Mouse (Mus musculus): Measurements from ENCODE around the gene Acap2. TPM values are rescaled to one million over a fixed set of nuclear protein-coding genes. Genes with fewer than 3 reads are reported as not detected.

Acap2 gene
- polyA plus RNA-seq, 1 experiment from 2014 or later = 10.3 TPM

DNA sequence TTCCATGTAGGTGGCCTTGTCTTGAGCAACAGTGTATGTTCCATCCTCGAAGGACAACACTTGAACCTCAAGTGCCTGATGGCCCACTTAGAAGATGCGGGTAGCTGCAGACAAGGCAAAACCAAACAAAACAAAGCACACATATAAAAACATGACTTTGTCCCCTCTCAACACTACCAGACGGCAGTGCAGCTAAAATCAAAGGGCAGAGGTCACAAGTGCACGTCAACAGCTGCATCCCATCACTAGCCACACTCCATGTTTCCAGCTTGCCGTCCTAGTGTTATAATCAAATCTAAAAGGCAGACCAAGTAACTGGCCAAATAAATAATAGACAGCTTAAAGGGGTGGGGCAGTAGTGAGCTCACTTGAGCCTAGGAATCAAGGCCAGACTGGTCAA is 69.5 kb downstream of the Acap2 start:
- no peak for ATAC-seq (ENCODE audit: extremely low read depth, insufficient number of reproducible peaks, low FRiP score, low TSS enrichment)
- no peaks in the 10 kb centered on the region for H3K27me3 ChIP-seq (replicated peaks)
- no peak overlapping the region for H3K4me2 ChIP-seq
- 50% methylated on average over 5 of the region's 5 CpGs for WGBS
- no peaks in the 10 kb centered on the region for H3K9me3 ChIP-seq
- peaks cover 72% of the 10 kb centered on the region for H3K36me3 ChIP-seq
- H3K4me1 ChIP-seq = no peaks in the 10 kb centered on the region
- H3K4me3 ChIP-seq = no peak overlapping the region
- H3K27ac ChIP-seq (replicated peaks) = no peak overlapping the region
- H3K9ac ChIP-seq = no peak overlapping the region

DNA sequence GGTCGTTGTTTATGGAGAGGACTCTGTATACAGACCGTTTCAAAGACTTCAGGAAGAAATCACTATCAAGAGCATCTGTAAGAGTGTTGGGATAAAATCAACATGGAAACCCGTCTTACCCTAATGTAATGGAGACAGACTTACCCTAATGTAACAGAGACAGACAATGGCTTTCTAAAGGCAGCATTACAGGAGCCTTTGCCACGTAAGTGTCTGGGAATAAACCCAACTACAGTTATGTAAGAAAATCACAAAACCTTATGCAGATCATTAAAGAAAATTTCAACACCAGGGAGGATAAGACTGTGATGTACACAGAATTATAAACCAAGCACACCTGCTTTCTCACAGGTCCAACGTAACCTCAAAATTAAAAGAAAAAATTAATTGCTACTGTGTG is 72.9 kb downstream of the Acap2 start:
- peaks cover 67% of the 10 kb centered on the region for H3K36me3 ChIP-seq

DNA sequence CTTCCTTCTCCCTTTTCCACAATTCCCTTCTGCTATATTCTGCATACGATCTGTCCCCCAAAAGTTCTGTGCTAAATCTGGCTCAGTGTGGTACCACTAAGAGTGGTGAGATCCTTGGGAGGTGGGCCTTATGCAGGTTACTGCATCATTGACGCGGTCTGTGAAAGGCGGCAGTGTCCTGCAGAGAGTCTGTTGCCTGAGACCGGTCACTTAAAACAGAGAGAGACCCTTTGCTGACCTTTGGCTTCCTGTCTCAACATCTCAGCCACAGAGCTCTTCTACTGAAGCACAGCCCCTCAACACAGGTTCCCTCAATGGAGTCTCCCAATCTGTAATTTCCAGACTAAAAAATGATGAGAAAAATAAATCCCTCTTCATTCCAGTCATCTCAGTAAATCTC is 76.1 kb downstream of the Acap2 start:
- Histone ChIP-seq H3K9me3 (no peaks in the 10 kb centered on the region), H3K36me3 (peaks cover 68% of the 10 kb centered on the region), H3K4me3 (no peak overlapping the region), H3K4me2 (no peak overlapping the region), H3K9ac (no peak overlapping the region), H3K4me1 (no peaks in the 10 kb centered on the region), H3K27ac (replicated peaks) (no peak overlapping the region), H3K27me3 (replicated peaks) (no peaks in the 10 kb centered on the region)
- ATAC-seq (ENCODE audit: extremely low read depth, insufficient number of reproducible peaks, low FRiP score, low TSS enrichment) = no peak
- WGBS = 71% methylated on average over 5 of the region's 5 CpGs

More for the DNA sequence above, 72.9 kb downstream of the Acap2 start:
- Histone ChIP-seq H3K4me2 (no peak overlapping the region), H3K4me1 (no peaks in the 10 kb centered on the region), H3K4me3 (no peak overlapping the region), H3K27ac (replicated peaks) (no peak overlapping the region), H3K9ac (no peak overlapping the region), H3K9me3 (no peaks in the 10 kb centered on the region), H3K27me3 (replicated peaks) (no peaks in the 10 kb centered on the region)
- WGBS = 79% methylated on average over 5 of the region's 5 CpGs
- no peak for ATAC-seq (ENCODE audit: extremely low read depth, insufficient number of reproducible peaks, low FRiP score, low TSS enrichment)

DNA sequence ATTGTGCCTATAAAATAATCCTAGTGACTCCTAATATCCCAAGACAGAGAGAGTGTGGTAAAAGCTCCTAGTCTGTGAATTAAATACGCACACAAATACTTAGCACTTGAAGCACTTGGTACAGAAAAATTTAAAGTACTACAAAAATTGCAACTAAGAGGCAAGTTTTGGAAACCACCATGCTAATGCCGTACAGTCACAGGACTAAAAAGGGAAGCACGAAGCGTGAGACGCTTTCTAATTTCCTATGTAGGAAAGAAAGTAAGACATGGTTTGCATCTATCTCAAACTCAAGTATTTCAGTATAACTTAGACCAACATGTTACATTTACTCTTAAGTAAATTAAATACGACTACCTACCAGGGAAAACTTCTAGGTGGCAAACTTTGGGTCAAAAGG is 79.4 kb downstream of the Acap2 start:
- no peak overlapping the region for H3K4me2 ChIP-seq
- no peaks in the 10 kb centered on the region for H3K4me1 ChIP-seq
- H3K9me3 ChIP-seq = no peaks in the 10 kb centered on the region
- H3K27me3 ChIP-seq (replicated peaks) = no peaks in the 10 kb centered on the region
- ATAC-seq (ENCODE audit: extremely low read depth, insufficient number of reproducible peaks, low FRiP score, low TSS enrichment) = no peak
- WGBS = 90% methylated on average over 6 of the region's 6 CpGs
- H3K9ac ChIP-seq = no peak overlapping the region
- H3K36me3 ChIP-seq = peaks cover 66% of the 10 kb centered on the region
- no peak overlapping the region for H3K27ac ChIP-seq (replicated peaks)
- no peak overlapping the region for H3K4me3 ChIP-seq

DNA sequence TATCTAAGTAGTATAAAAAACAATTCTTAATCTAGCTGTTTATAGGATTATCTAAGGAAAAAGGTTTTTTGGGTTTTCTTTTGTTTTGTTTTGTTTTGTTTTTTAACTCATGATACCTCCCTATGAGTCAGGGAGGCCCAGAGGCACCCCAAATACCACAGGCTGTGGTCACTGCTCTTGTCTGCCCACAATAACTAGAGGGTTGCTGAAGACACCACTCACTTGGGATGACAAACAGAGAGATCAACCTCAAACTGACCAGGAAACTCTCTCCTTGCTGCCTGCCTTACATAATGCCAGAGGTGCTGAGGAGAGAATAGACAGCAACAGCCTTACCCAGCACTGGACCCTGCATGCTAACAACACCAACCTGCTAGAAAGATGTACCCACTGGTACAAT is 87.4 kb downstream of the Acap2 start:
- Histone ChIP-seq H3K4me1 (no peaks in the 10 kb centered on the region), H3K9ac (no peak overlapping the region), H3K36me3 (peaks cover 72% of the 10 kb centered on the region), H3K4me2 (no peak overlapping the region), H3K27ac (replicated peaks) (no peak overlapping the region), H3K9me3 (peaks cover 7% of the 10 kb centered on the region), H3K4me3 (no peak overlapping the region), H3K27me3 (replicated peaks) (no peaks in the 10 kb centered on the region)
- no peak for ATAC-seq (ENCODE audit: extremely low read depth, insufficient number of reproducible peaks, low FRiP score, low TSS enrichment)

DNA sequence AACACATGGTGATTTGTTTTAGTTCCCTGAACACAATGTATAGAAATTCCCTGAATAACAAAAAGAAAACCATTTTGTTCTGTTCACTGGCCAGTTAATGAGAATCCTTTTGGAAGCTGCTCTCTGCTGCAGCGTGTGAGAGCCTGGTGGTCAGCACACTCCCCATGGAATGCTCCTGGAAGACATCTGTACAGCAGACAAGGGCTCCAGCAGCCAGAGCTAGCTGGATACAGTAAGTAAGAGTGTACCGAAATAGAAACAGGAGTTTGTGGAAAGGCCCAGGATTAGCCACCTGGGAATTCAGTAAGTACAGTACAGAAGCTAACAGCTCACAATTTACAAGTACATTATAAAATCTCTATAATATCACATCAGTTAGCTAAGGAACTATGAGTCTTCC is 99.7 kb downstream of the Acap2 start:
- Histone ChIP-seq H3K9ac (no peak overlapping the region), H3K36me3 (peaks cover 55% of the 10 kb centered on the region), H3K4me3 (no peak overlapping the region), H3K27me3 (replicated peaks) (no peaks in the 10 kb centered on the region), H3K27ac (replicated peaks) (peak overlapping the region; percentile 56), H3K4me1 (peaks cover 11% of the 10 kb centered on the region), H3K9me3 (no peaks in the 10 kb centered on the region), H3K4me2 (no peak overlapping the region)
- WGBS = 35% methylated on average over 2 of the region's 2 CpGs
- no peak; the same call in 1 of the 2 replicates for ATAC-seq (ENCODE audit: extremely low read depth, insufficient number of reproducible peaks, low FRiP score, low TSS enrichment)

DNA sequence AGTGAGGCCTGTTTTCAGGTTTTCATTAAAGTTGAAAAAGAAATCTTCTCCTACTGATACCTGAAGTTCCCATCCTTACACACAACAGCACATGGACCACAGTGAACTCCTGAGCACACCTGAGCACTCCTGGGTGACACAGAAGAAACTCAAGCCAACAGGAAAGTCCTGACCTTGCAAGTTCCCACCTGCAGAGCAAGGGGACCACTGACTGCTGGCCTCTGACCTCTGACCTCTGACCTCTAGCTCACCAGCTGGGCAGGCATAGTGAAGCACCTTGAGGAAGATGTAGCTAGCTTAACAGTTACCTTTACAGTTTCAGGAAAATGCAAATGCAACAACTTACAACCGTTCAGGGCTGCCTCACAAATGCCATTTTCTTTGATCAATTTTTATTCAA is 101.1 kb downstream of the Acap2 start:
- Histone ChIP-seq H3K27ac (replicated peaks) (no peak overlapping the region), H3K9ac (no peak overlapping the region), H3K27me3 (replicated peaks) (no peaks in the 10 kb centered on the region), H3K9me3 (no peaks in the 10 kb centered on the region), H3K4me3 (no peak overlapping the region), H3K4me1 (peaks cover 11% of the 10 kb centered on the region), H3K4me2 (no peak overlapping the region), H3K36me3 (peaks cover 49% of the 10 kb centered on the region)
- WGBS = 85% methylated on average over 1 of the region's 1 CpGs
- ATAC-seq (ENCODE audit: extremely low read depth, insufficient number of reproducible peaks, low FRiP score, low TSS enrichment) = no peak

DNA sequence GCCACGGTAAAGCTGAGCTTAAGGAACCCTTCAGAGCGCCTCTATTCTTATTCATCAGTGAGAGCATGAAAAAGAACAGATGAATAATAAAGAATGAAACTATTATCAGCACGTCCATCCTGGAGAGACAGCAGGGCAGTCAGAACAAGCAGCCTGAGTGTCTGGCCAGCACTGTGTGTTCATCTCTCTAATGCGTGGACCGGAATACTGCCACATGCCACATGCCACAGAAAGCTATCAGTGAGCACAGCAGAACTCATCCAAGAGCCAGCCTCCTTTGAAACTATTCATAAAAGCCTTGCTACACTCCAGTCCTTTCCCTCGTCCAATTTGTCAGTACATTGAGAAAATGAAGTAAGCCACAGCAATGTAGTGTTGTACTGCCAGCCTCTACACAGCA is 107.0 kb downstream of the Acap2 start:
- H3K9ac ChIP-seq = no peak overlapping the region
- no peak overlapping the region for H3K4me3 ChIP-seq
- H3K36me3 ChIP-seq = peaks cover 12% of the 10 kb centered on the region
- WGBS = 68% methylated on average over 6 of the region's 6 CpGs
- H3K27me3 ChIP-seq (replicated peaks) = no peaks in the 10 kb centered on the region
- H3K27ac ChIP-seq (replicated peaks) = no peak overlapping the region
- no peaks in the 10 kb centered on the region for H3K4me1 ChIP-seq
- H3K4me2 ChIP-seq = no peak overlapping the region
- ATAC-seq (ENCODE audit: extremely low read depth, insufficient number of reproducible peaks, low FRiP score, low TSS enrichment) = no peak
- no peaks in the 10 kb centered on the region for H3K9me3 ChIP-seq

DNA sequence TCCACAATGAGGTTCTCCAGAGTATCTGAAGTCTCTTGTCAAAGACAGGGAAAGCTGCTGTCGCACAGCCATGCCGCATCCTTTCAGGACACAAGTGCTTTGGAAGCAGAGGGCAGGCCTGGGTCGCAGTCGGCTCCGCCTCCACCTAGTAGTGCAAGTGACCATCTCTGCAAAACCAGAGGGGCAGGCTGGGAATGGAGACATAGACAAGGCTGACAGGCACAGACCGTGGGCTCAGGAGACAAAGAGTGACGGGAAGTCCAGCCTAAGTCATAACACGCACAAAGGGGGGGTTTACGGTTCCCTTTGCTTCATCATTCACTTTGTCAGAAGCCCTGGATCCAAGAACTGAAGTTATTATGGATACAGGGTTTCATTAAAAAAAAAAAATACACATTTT is 107.9 kb downstream of the Acap2 start:
- H3K4me1 ChIP-seq = no peaks in the 10 kb centered on the region
- no peak overlapping the region for H3K4me3 ChIP-seq
- no peaks in the 10 kb centered on the region for H3K27me3 ChIP-seq (replicated peaks)
- H3K4me2 ChIP-seq = no peak overlapping the region
- H3K9ac ChIP-seq = no peak overlapping the region
- peaks cover 10% of the 10 kb centered on the region for H3K36me3 ChIP-seq
- 59% methylated on average over 9 of the region's 9 CpGs for WGBS
- no peak overlapping the region for H3K27ac ChIP-seq (replicated peaks)
- ATAC-seq (ENCODE audit: extremely low read depth, insufficient number of reproducible peaks, low FRiP score, low TSS enrichment) = no peak
- no peaks in the 10 kb centered on the region for H3K9me3 ChIP-seq

DNA sequence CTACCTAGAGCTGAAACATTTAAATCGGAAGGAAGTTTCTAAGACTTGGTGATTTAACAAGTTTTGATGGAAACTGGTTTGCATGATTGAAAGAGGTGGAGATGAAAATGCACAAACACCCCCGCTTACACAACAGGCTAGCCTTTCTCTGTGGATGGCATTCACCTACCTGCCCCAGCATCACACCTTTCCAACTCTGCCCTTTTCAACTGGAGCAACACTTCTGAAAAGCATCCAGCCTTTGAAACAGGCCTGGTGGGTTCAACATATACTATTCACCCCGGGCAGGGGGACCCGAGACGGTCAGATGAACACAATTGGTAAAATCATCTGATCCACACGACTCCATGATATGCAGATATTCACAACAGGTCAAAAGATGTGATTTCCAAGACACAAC is 119.2 kb downstream of the Acap2 start:
- WGBS = 71% methylated on average over 6 of the region's 6 CpGs
- H3K9ac ChIP-seq = peak overlapping the region; percentile 91; the same call in 1 of the 2 replicates
- H3K36me3 ChIP-seq = 0 out of 2 replicates have a peak, but pooled peaks cover 2% of the 10 kb centered on the region
- no peak for ATAC-seq (ENCODE audit: extremely low read depth, insufficient number of reproducible peaks, low FRiP score, low TSS enrichment)
- no peaks in the 10 kb centered on the region for H3K9me3 ChIP-seq
- H3K27me3 ChIP-seq (replicated peaks) = no peaks in the 10 kb centered on the region
- H3K27ac ChIP-seq (replicated peaks) = no peak overlapping the region
- peaks cover 11% of the 10 kb centered on the region for H3K4me1 ChIP-seq
- no peak overlapping the region for H3K4me3 ChIP-seq
- H3K4me2 ChIP-seq = peak overlapping the region; percentile 99

DNA sequence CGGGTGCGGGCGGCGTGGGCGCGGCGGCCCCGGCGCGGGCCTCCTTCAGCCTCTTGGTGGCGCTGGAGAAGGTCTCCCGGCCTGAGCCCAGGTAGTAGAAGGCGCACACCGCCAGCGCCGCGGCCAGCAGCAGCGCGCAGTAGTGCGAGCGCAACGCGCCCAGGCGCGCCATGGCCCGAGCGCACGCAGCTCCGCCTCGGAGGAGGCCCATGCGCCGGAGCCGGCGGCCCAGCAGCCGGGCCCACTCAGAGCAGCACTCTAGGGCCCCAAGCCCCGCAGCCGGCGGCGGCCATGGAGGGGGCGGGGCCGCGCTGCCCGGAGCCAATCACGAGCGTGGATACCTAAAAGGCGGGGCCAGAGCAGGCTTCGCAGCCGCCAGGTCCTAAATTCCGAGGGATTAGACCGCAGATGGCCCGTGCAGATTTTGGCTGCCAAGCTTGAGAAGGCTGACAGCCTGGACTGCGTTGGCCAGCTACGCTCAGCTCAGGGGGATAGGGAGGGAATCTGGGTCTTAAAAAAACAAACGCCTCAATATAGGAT is 119.8 kb downstream of the Acap2 start, which contains the start of gene Xxylt1:
Gene Xxylt1 (minus strand): TSS at position 308 of the 540 bp plus-strand sequence.
- WGBS = under 1% methylated on average over 54 of the region's 54 CpGs
- peak within 1 kb of the TSS; percentile 99 for H3K4me2 ChIP-seq
- H3K4me3 ChIP-seq = peak within 1 kb of the TSS; percentile 85
- peak; percentile 90 for ATAC-seq (ENCODE audit: extremely low read depth, insufficient number of reproducible peaks, low FRiP score, low TSS enrichment)
- peak within 1 kb of the TSS; percentile 87 for H3K27ac ChIP-seq (replicated peaks)
- no peaks in the 10 kb centered on the region for H3K9me3 ChIP-seq
- peaks cover 15% of the 10 kb centered on the region for H3K4me1 ChIP-seq
- H3K9ac ChIP-seq = peak within 1 kb of the TSS; percentile 91
- H3K36me3 ChIP-seq = 0 out of 2 replicates have a peak, but pooled peaks cover 2% of the 10 kb centered on the region
- no peaks in the 10 kb centered on the region for H3K27me3 ChIP-seq (replicated peaks)

DNA sequence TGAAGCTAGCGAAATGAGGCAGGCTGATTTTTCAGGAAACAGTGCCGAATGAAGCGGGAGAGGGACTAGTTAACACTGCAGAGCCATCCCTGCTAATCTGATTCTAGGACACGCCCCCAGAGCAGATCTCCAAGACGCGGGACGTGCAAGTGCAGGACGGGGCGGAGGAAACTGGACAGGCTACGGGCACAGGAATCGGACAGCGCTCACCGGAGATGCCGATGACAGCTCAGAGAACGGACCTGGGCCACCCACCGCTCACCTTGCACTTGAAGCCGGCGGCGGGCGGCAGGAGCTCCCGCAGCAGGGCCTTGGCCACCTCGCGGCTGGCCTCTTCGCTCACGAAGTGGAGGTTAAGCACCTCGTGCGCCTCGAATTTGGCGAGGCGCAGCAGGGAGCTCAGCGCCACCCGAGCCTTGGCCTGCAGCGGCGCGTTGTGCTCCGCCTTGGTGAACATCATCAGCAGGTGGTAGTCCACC is 120.4 kb downstream of the Acap2 start:
- under 1% methylated on average over 33 of the region's 36 CpGs for WGBS
- 0 out of 2 replicates have a peak, but pooled peaks cover 2% of the 10 kb centered on the region for H3K36me3 ChIP-seq
- peak overlapping the region; percentile 91 for H3K9ac ChIP-seq
- H3K9me3 ChIP-seq = no peaks in the 10 kb centered on the region
- peak; percentile 44; the same call in 1 of the 2 replicates for ATAC-seq (ENCODE audit: extremely low read depth, insufficient number of reproducible peaks, low FRiP score, low TSS enrichment)
- no peaks in the 10 kb centered on the region for H3K27me3 ChIP-seq (replicated peaks)
- H3K4me2 ChIP-seq = peak overlapping the region; percentile 99
- H3K27ac ChIP-seq (replicated peaks) = peak overlapping the region; percentile 87
- peaks cover 15% of the 10 kb centered on the region for H3K4me1 ChIP-seq
- peak overlapping the region; percentile 85 for H3K4me3 ChIP-seq
